3 mouse cellular contexts compared by ENCODE assay signal in genomic region chr19:12708986-12709385, GRCm38 (mm10).
TF ChIP-seq lines count a peak whose summit lies in the region.

No protein-coding gene starts in this region.

TF ChIP-seq in CH12.LX, 34 proteins besides CTCF, POLR2A, EP300 and RAD21:
- TF ChIP-seq USF2 (conservative IDR thresholded peaks at IDR 0.05; ENCODE audit: low read depth, low read length) (no peak), ZNF384 (IDR thresholded peaks at IDR 0.05; ENCODE audit: low read depth, low read length) (no peak), MAFK (IDR thresholded peaks at IDR 0.05; ENCODE audit: insufficient replicate concordance, low read length) (peak; percentile 80), ETS1 (conservative IDR thresholded peaks at IDR 0.05; ENCODE audit: low read depth, low read length) (no peak), MAZ (IDR thresholded peaks at IDR 0.05; ENCODE audit: low read depth, low read length) (no peak), CHD2 (IDR thresholded peaks at IDR 0.05; ENCODE audit: low read length) (no peak), JUN (IDR thresholded peaks at IDR 0.05; ENCODE audit: insufficient read depth, low read depth, low read length) (no peak)
TF ChIP-seq in CH12.LX: peak in this region for 1.

TF ChIP-seq in ES-E14, 5 proteins besides CTCF, POLR2A, EP300 and RAD21:
- TF ChIP-seq MAFK (IDR thresholded peaks at IDR 0.05; ENCODE audit: insufficient read depth, low read depth, low read length): peak; percentile 85
- no peak for TF ChIP-seq ZNF384 (IDR thresholded peaks at IDR 0.05; ENCODE audit: low read depth, low read length)

TF ChIP-seq in MEL, 35 proteins besides CTCF, POLR2A, EP300 and RAD21:
- peak; percentile 70; the same call in 1 of the 2 replicates for TF ChIP-seq MAFK (IDR thresholded peaks at IDR 0.05; ENCODE audit: borderline replicate concordance, low read depth, low read length)
- TF ChIP-seq CHD2 (IDR thresholded peaks at IDR 0.05; ENCODE audit: low read length): no peak
